Mouse (Mus musculus) mouse embryonic stem cell (cell line): ENCODE measurements at regions not wholly inside any gene's neighbourhood (a gene's known extent, or its start where the extent isn't known, plus 50 kb on each side); places are given as distances from the start of the nearest gene placed in this dataset.

Experiments
- in situ Hi-C, 2 experiments: fragments of 300-500 bp; cut with MboI; formaldehyde crosslinking; loops; 1 replicate in 1 of 2; 3 replicates in 1 of 2; pipeline ENCODE4 v1.14.3; 2019 to 2020; ENCODE audit warnings: low sequenced_read_pairs in 2 of 2, low pct_unique_long_range_greater_than_20kb in 1 of 2, mixed read lengths in 1 of 2; ENCODE audit not compliant: unreplicated experiment in 1 of 2

DNA sequence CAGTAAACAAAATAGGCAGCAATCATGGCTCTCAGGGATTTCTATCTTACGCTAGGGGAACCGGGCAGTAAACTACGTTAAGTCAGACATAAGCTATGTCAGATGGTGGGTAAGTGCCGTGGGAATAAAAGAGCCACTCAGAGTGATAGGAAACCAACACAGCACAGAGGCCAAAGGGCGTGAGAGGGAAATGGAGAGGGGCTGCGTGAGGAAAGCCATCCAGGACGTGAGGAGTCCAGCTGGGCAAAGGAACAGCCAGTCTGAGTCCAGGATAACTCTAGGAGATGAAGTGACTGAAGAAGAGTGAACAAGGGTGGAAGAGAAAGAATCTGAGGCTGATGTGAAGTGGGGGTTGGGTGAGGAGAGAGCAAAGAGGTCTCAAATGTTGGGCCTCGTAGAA, 402.5 kb downstream of the Nr2f2 start:
- in situ Hi-C loops: loop anchor here in 1 of 2 experiments (25.0 kb wide), 1 partner anchor 477 kb away; no protein-coding TSS in a partner anchor

DNA sequence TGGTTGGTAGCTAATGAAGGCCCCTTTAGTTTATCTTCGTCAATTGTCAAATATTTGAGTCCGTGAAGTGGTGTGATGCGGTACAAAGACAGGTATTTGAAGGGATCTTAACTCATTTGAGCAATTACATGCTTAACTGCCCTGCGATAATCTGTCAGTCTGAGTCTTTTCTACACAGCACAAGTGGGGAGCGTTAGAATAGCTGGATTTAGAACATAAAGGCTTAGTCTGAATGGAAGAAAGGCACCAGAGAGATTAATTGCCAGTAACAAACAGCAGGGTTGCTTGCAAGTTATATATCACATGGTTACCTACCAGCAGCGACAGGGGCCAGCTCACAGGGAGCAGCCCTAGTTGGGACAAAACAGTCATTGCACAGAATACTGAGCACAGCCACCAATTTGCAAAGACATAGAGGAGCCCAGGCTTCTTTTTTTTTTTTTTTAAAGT, 416.3 kb downstream of the Nr2f2 start:
- in situ Hi-C loops: loop anchor here in 1 of 2 experiments (25.0 kb wide), 1 partner anchor 463 kb away; no protein-coding TSS in a partner anchor

DNA sequence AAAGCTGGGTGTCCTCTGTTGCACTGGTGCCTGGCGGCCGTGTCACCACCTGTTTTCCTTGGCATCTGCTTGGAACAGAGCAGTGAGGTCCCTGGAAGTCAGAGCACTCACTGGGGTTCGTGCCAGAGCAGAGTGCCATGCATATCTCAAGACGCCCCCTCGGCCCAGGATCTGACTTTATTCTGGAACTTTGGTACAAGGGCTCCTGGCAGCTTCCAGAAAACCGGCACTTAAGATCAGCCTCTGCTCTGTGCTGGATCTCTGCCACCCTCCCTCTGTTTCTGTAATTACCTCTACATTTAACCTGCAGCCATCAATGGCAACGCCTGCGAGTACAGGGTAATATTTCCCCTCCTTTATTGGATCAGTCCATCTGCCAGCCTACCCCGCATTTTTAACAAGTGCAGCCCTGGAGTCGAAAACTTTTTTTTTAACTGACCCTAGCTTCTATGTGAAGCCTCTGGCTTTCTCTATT, 416.9 kb downstream of the Nr2f2 start:
- in situ Hi-C loops: loop anchor here in 1 of 2 experiments (25.0 kb wide), 1 partner anchor 462 kb away; no protein-coding TSS in a partner anchor

DNA sequence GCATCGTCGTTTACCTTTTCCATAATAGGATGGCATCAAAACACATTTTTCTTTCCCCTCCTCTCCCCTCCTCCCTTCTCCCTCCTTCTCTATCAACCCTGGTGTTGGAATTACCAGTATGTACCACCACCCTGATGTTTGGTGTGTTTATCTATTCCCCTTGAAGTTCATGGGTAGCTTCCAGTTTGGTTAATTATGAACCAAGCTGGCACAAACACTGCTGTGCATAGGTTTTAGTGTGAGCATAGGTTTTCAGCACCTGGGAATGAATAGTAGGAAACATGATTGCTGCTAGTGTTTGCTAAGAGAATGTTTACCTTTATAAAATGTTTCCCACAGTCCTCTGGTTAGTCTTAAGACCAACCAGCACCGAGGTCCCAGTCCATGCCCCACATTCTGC, 420.1 kb downstream of the Nr2f2 start:
- in situ Hi-C loops: no loop called here

GRCm38 (mm10) chr7:69941881-69942280, 424.7 kb downstream of the Nr2f2 start:
- in situ Hi-C loops: no loop called here

DNA sequence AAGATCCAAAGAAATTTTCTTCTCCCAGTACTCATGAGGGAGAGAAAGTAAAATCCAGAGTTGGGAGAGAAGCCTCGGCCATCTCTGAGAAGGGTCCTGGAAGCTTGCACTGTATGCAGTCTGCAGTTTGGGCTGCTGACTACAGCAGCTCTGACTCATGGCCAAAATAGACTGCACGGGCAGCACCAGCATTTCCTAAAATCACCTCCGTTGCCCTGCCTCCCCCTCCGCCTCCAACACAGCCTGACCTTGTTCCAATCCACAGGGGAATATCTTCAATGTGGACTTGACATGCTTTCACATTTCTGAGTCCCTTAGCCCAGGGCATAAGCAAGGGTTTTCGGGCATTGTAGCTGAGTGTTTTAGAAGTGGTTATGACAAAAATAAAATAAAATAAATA, 441.3 kb downstream of the Nr2f2 start:
- in situ Hi-C loops: no loop called here

DNA sequence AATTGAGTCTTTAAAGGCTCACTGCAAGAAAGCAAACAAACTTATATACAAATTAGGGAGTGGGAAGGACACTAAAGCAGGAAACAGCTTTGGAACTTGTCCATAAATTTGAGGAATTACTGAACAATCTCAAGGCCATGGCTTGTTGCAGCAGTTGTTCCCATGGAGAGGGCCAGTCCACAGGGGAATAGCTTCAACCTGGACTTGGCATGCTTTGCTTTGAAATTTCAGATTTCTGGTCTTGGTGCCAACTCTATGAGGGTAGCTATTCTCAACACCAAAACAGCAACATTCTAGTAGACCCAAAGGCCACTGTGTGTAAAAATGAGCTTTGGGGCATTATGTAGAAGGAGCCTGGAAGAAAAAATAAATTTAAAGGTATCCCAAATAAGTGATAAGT, 442.0 kb downstream of the Nr2f2 start:
- in situ Hi-C loops: no loop called here

DNA sequence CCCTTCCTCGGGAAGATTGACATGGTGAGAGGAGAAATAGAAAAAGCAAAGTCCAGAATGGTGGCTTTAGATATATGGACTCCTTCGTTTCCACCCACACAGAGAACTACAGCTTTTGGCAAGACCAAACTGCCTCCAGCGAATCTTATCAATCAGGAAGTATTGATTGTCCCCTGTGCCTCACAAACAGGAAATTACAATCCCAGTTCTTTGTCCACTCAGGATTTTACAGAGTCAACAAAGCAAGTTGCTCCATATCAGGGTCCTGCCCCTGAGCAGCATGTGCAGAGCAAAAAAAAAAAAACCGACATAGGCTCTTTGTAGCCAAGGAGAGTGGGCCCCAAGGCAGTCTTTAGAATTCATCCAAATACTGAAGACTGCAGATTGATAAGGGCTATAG, 454.8 kb downstream of the Nr2f2 start:
- in situ Hi-C loops: no loop called here

DNA sequence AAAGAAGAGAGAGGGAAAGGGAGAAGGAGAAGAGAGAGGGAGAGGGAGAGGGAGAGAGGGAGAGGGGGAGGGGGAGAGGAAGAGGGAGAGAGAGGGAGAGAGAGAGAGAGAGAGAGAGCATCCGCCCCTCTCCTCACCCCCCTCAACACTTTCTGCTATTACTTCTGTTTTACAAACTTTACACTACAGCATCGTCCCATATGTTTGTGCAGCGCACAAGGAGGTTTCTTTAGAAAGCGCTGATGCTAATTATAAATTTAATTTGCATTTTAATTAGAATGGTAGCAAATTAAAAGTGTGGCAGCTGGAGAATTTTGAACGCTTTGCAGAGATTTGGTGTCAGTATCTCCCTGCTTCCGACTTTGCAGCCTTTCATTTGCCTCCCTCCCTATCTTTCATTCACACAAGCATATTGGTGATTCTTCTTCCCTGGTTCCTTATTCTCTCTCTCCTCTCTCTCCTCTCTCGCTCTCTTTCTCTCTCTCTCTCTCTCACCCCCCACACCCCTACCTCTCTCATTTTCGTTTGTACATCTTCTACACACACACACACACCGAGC, 476.0 kb downstream of the Nr2f2 start:
- in situ Hi-C loops: no loop called here

DNA sequence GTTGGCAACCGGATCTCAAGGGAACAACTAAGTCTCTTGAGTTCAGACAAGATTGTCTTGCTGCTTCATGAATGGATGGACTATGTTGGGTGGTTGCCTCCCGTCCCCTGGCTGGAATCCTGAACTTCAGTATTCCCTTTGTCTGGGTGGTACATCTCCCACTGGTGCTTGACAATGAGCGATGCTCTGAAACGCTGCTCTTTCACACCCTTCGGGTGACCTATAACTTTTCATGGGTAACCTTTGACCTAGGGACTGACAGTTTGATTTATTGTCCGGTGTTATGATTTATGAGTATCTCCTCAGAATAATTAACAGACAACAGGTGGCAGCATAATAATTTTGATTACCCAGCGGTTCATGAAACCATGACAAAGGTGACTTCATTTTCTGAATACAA, 478.3 kb downstream of the Nr2f2 start:
- in situ Hi-C loops: no loop called here

GRCm38 (mm10) chr7:69877031-69877430, 489.5 kb downstream of the Nr2f2 start:
- in situ Hi-C loops: no loop called here

- in situ Hi-C loops: no loop called here
Measured at GRCm38 (mm10) chr7:69865801-69866200, 500.7 kb downstream of the Nr2f2 start.

DNA sequence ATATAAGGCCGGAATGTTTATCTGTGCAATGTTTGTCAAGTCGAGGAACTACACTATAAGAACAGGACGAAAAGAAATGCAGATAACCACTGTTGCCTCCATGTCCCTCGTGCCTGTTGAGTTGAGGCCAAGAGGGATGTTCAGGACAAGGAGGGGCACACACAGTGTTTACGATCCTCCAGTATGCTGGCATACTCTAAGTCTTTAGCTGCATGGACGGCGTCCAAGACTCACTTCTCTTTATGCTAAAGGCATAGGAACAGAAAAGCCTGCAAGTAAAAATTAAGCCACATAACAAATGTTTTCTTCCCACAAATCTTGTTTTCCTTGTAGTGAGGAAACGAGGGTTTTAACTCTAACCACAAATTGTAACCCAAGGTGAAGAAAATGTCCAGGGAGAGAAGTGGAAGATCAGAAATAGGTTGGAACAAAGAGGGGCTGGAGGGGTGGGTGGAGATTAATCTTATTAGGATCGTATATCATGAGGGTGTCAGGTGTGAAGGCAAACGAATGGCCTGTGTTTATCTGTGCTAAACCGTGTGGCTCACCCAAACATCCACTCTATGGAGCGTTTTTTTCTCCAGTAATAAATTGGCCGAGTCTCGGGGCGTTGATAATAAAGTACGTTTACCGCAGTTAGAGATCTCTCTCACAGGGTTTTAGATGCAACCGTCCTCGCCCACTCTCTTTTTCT, 521.8 kb downstream of the Nr2f2 start:
- in situ Hi-C loops: no loop called here

DNA sequence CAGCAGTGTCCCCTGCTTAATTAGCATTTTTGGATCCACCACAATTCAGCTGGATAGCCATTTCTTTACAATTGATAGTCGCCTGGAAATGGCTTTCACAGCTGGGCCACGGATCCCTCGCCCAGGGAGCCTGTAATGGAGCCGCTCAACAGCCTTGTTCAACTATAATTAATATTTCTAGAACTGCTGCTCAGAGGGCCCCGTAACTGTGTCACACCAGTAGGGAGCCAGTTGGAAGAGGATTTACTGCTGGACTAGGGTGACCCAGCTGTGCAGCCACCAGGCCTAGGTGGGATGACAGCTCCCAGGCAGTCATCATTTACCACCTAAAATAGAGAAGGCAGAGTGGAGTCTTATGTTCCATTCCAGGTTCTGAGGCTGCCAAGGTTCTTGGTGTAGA, 529.2 kb downstream of the Nr2f2 start:
- in situ Hi-C loops: no loop called here

DNA sequence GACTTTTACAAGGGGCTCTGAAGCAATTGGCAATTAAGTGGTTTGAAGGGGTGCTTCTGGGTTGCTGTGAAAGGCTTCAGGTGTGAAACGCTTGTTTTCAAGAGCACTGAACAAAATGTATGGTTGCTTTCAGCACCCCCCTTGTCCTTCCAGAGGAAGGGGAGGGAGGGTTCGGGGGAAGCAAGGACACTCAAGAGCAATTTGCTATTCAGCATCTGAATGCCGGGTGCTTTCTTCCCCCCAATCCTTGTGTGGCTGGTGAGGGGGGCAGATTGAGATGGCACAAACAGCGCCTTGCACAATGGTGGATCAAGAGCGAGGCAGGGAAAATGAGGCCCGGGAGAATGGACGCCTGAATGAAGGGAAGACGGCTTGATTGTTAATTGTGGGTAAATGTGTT, 539.3 kb downstream of the Nr2f2 start:
- in situ Hi-C loops: no loop called here

DNA sequence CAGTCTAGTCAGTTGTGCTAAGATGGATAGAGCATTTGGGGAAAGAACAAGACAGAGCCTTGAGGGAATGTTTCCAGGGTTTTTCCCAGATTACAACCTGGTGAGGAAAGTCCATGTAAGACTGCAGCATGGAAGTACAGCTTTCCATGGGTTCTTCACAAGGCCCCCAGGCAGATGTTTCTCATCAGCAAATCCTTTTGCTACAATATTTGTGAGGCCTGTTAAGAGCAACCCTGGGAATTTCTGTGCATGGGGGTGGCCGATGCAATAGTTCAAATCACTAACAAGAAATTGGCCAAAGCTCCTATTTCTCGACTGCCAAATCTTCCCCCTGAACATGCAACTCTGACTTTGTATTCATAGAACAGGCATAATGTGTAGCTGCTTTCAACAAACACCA, 546.0 kb downstream of the Nr2f2 start:
- in situ Hi-C loops: no loop called here

GRCm38 (mm10) chr7:69812301-69812700, 554.2 kb downstream of the Nr2f2 start:
- in situ Hi-C loops: no loop called here

DNA sequence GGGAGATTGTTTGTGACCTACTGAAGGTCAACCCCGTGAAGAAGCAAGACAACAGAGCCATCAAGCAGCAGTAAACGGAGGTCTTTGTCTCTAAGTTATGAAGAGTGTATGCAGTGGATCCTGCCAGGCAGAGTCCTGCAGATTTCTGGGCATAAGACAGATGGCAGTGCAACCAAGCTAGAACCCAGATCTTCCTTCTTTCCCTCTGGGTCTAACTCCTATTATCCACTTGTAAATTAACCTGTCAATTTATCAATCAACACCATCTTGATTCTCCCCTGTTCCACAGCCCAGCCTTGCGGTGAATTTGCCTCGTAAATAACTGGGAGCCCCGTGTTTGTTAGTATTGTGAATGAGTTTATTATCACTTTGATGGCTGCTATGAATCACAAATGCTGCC, 555.7 kb downstream of the Nr2f2 start:
- in situ Hi-C loops: no loop called here

DNA sequence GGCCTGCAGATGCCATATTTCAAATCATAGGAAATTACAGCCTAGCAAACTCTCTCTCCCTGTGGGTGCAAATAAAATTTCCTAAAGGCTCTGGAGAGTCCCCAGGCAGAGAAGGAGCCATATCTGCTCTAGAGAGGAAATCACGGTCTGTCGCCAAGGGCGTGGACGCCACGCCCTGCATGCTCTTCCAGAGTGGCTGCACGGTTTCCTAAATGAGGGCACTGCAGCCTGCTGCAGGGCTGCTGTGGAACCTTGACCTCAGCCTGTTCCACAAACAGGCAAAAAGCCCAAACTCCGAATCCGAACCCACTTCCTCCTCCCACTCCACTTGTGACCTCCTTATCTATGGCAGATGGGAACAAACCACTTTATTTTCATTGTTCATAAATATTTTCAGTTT, 559.3 kb downstream of the Nr2f2 start:
- in situ Hi-C loops: no loop called here

DNA sequence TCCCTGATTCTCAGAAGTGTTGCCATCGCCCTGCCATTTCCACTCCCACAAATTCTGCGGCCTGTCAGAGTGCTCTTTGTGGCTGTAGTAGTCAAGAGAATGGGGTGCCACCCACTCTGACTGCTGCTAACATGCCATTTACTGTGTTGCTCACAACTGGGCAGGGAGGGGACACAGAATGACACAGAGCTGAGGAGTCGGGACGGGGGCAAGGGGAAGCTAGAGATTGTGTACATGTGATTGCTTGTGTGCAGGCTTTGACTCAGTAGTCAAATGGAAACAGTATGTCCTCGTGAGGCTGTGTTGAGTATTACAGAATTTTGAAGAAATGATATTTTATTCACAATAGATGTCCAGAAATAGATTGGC, 595.6 kb downstream of the Nr2f2 start:
- in situ Hi-C loops: no loop called here
